Mouse (Mus musculus) ES-E14 (cell line): Measurements from ENCODE around the gene Acrbp. TPM values are rescaled to one million over a fixed set of nuclear protein-coding genes. Genes with fewer than 3 reads are reported as not detected.

Experiments
- DNase-seq: peaks from one replicate; pipeline ENCODE4 v3.0.0-alpha.2; 2013; ENCODE audit warnings: low read depth, low spot score
- H3K27ac ChIP-seq: 2 replicates; pipeline ENCODE4 v1.5.1; 2012; ENCODE audit warnings: low read depth, mild to moderate bottlenecking, low read length, moderate library complexity, mixed read lengths; ENCODE audit not compliant: poor library complexity, insufficient read depth, severe bottlenecking
- H3K36me3 ChIP-seq: 2 replicates; pipeline ENCODE4 v1.6.1; 2012; ENCODE audit warnings: mild to moderate bottlenecking, low read length, moderate library complexity, mixed read lengths; ENCODE audit not compliant: control insufficient read depth, poor library complexity, insufficient read depth, severe bottlenecking
- H3K4me1 ChIP-seq, 2 experiments: fragments of 150-350 bp in 1 of 2; sonication (generic) in 1 of 2; 2 replicates each; pipeline ENCODE4 v1.6.1; 2012; ENCODE audit warnings: low read length in 2 of 2, mild to moderate bottlenecking in 1 of 2, mixed read lengths in 1 of 2; ENCODE audit not compliant: control insufficient read depth in 2 of 2, insufficient read depth in 2 of 2, poor library complexity in 1 of 2
- H3K4me3 ChIP-seq, 2 experiments: fragments of 150-350 bp in 1 of 2; sonication (generic) in 1 of 2; 2 replicates each; pipeline ENCODE4 v1.5.1; 2012; ENCODE audit warnings: low read length in 2 of 2, low read depth in 1 of 2, mild to moderate bottlenecking in 1 of 2, mixed read lengths in 1 of 2; ENCODE audit not compliant: insufficient read depth in 1 of 2, poor library complexity in 1 of 2, severe bottlenecking in 1 of 2
- H3K9ac ChIP-seq: 2 replicates; pipeline ENCODE4 v1.6.1; 2012; ENCODE audit warnings: low read depth, mild to moderate bottlenecking, low read length, mixed read lengths; ENCODE audit not compliant: poor library complexity, insufficient read depth, severe bottlenecking
- H3K9me3 ChIP-seq: fragments of 150-350 bp; sonication (generic); 2 replicates; pipeline ENCODE4 v1.6.1; 2012; ENCODE audit warnings: low read depth, mild to moderate bottlenecking, low read length; ENCODE audit not compliant: control insufficient read depth, insufficient read depth
- CHD2 ChIP-seq: IDR thresholded peaks from 2 replicates; pipeline ENCODE4 v1.6.1; 2014; ENCODE audit warnings: mild to moderate bottlenecking, low read depth, low read length, inconsistent platforms
- HCFC1 ChIP-seq: IDR thresholded peaks from 2 replicates; pipeline ENCODE4 v1.6.1; 2012; ENCODE audit warnings: low read length, inconsistent platforms, borderline replicate concordance; ENCODE audit not compliant: insufficient read depth
- MAFK ChIP-seq: IDR thresholded peaks from 2 replicates; pipeline ENCODE4 v1.6.1; 2014; ENCODE audit warnings: mild to moderate bottlenecking, low read depth, low read length, inconsistent platforms; ENCODE audit not compliant: insufficient read depth
- ZC3H11A ChIP-seq: IDR thresholded peaks from 2 replicates; pipeline ENCODE4 v1.6.1; 2012; ENCODE audit warnings: low read depth, mild to moderate bottlenecking, inconsistent platforms, low read length, borderline replicate concordance
- ZNF384 ChIP-seq: IDR thresholded peaks from 2 replicates; pipeline ENCODE4 v1.6.1; 2012; ENCODE audit warnings: low read depth, low read length, inconsistent platforms
- in situ Hi-C, 2 experiments: fragments of 600-800 bp; cut with MboI; formaldehyde crosslinking; loops; one replicate each; pipeline ENCODE4 v1.15.1; 2025; ENCODE audit warnings: low sequenced_read_pairs in 2 of 2, inconsistent platforms in 1 of 2; ENCODE audit not compliant: unreplicated experiment in 2 of 2
- total RNA-seq: library from RNA; depleted of rRNA; stranded (reverse); fragments of 300-350 nt; gene quantifications from 2 replicates; pipeline ENCODE4 v1.2.3, GENCODE M21; 2012

Acrbp gene
- total RNA-seq, 1 experiment = 9.6 TPM

DNA sequence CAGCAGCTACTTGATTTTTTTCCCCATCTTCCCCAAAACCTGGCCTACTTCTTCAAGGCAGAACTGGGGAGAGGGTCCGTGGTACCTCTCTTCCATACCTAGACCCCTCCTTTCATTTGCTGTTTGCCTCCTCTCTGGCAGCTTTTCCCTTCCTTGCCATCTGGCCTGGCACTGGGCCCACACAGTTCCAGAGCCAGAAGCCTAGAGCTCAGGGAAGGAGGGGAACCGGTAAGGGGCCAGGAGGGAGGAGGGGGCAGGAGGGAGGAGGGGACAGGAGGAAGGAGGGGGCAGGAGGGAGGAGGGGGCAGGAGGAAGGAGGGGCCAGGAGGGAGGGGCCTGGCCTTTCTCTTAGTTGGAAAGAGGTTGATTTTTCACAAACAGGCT is 22.4 kb downstream of the Acrbp start:
- Histone ChIP-seq H3K36me3 (no peaks in the 10 kb centered on the region), H3K4me1 (peaks cover 3 to 20% of the 10 kb centered on the region in 2 experiments), H3K27ac (peak overlapping the region; percentile 54; the same call in 1 of the 2 replicates), H3K9me3 (no peaks in the 10 kb centered on the region), H3K9ac (peak overlapping the region; percentile 64; the same call in 1 of the 2 replicates), H3K4me3 (peak overlapping the region; percentile 24 to 48; a peak in 3 of 4 replicates)
- TF ChIP-seq ZC3H11A = no peak
- no peak for TF ChIP-seq CHD2
- no peak for TF ChIP-seq ZNF384
- no peak for TF ChIP-seq MAFK
- TF ChIP-seq HCFC1 = no peak
- in situ Hi-C loops = no loop called here
- no peak for DNase-seq

DNA sequence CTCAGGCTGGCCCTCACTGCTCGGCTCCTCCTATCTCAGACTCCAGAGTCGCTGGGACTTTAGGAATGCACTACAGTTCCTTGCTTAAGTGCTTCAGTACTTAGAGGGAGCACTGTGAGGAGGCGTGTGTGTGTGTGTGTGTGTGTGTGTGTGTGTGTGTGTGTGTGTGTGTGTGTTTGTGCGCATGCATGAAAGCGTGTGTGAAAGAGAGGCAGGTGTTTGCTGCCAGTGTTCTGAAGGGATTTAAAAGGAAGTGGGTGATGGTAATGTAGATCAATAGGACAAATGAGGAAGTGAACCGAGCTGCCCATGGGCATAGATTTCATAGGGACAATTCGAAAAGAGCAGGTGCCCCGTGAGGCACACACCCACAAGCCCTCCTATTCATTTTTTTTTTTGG is 24.3 kb downstream of the Acrbp start:
- TF ChIP-seq HCFC1 = no peak
- H3K4me1 ChIP-seq = peaks cover 3 to 6% of the 10 kb centered on the region in 2 experiments
- H3K27ac ChIP-seq = no peak overlapping the region
- H3K36me3 ChIP-seq = no peaks in the 10 kb centered on the region
- no peak overlapping the region for H3K9ac ChIP-seq
- H3K9me3 ChIP-seq = no peaks in the 10 kb centered on the region
- in situ Hi-C loops = no loop called here
- DNase-seq = no peak
- no peak overlapping the region for H3K4me3 ChIP-seq

DNA sequence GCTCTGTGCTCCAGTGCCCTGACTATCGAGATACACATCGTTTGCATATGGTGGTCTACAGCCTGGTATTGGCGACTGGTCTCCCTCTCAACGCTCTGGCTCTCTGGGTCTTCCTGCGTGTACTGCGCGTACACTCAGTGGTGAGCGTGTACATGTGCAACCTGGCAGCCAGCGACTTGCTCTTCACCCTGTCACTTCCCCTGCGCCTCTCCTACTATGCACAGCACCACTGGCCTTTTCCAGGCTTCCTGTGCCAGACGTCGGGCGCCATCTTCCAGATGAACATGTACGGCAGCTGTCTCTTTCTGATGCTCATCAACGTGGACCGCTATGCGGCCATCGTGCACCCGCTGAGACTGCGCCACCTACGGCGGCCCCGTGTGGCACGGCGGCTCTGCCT is 31.9 kb downstream of the Acrbp start:
- no peak for TF ChIP-seq ZC3H11A
- TF ChIP-seq HCFC1 = no peak
- no peak for TF ChIP-seq ZNF384
- TF ChIP-seq CHD2 = no peak
- TF ChIP-seq MAFK = no peak
- DNase-seq = no peak
- in situ Hi-C loops = no loop called here

DNA sequence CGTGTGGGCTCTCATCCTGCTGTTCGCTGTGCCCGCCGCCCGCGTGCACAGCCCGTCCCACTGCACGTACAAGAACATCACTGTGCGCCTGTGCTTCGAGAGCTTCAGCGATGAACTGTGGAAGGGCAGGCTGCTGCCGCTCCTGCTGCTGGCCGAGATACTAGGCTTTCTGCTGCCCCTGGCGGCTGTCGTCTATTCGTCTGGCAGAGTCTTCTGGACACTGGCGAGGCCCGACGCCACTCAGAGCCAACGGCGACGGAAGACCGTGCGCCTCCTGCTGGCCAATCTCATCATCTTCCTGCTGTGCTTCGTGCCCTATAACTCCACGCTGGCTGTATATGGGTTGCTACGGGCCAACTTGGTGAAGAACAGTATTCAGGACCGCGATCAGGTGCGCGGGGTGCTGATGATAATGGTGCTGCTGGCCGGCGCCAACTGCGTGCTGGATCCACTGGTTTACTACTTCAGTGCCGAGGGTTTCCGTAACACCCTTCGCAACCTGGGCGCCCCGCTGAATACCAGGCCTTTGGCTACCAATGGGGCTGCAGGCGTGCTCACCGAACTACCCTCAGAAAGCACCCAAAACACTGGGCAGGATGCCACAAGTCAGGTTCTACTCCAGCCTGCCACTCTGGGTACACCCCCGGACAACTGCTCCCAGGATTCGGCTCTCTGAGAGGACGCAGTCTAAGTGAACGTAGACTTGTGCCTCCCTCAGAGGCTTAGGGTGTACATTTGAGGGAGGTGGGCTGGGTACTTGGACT is 32.5 kb downstream of the Acrbp start:
- in situ Hi-C loops = no loop called here
- H3K36me3 ChIP-seq = peaks cover 8% of the 10 kb centered on the region; the same call in 1 of the 2 replicates
- TF ChIP-seq HCFC1 = no peak
- TF ChIP-seq CHD2 = no peak
- no peak for TF ChIP-seq ZNF384
- TF ChIP-seq MAFK = no peak
- TF ChIP-seq ZC3H11A = no peak
- no peaks in the 10 kb centered on the region for H3K9me3 ChIP-seq
- H3K9ac ChIP-seq = peak overlapping the region; percentile 80
- H3K4me3 ChIP-seq = peak overlapping the region; percentile 71 to 73
- DNase-seq = peak; percentile 95
- 0 out of 2 replicates have a peak overlapping the region, but pooled peaks have one; percentile 4 for H3K27ac ChIP-seq
- peaks cover 5 to 15% of the 10 kb centered on the region in 2 experiments; a peak in 1 of 4 replicates for H3K4me1 ChIP-seq

More for the DNA sequence above, 31.9 kb downstream of the Acrbp start:
- no peaks in the 10 kb centered on the region for H3K9me3 ChIP-seq
- peak overlapping the region; percentile 80 for H3K9ac ChIP-seq
- H3K27ac ChIP-seq = 0 out of 2 replicates have a peak overlapping the region, but pooled peaks have one; percentile 4
- H3K4me3 ChIP-seq = peak overlapping the region; percentile 71 to 73
- H3K36me3 ChIP-seq = peaks cover 8% of the 10 kb centered on the region; the same call in 1 of the 2 replicates
- H3K4me1 ChIP-seq = peaks cover 5 to 15% of the 10 kb centered on the region in 2 experiments; a peak in 1 of 4 replicates
